Mouse (Mus musculus): ENCODE results near the gene Rprd2.

DNA sequence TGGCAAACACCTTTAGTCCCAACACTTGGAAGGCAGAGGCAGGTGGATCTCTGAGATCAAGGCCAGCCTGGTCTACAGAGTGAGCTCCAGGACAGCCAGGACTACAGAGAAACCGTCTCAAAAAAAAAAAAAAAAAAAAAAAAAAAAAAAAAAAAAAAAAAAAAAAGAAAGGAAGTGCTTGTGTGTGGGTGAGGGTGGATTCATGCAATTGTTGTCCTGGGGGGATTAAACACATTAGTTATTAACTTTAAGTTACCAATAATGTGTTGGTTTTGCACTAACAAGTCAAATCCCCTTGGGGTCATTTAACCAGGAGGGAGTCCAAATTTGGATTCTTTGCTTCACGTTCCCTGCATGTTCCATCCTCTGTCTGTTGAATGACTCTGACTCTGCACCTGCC, 7.6 kb upstream of the Rprd2 start:
- TF ChIP-seq MYOG (IDR thresholded peaks at IDR 0.05; ENCODE audit: control insufficient read depth, extremely low read depth, insufficient read length) (no peak), CTCF (IDR thresholded peaks at IDR 0.05; ENCODE audit: control insufficient read depth, insufficient read depth, insufficient read length) (no peak), MYOD1 (IDR thresholded peaks at IDR 0.05; ENCODE audit: control insufficient read depth, insufficient read length, low read depth) (no peak), FOSL1 (IDR thresholded peaks at IDR 0.05; ENCODE audit: insufficient read depth, low read length, poor library complexity, severe bottlenecking) (no peak)
